Mouse (Mus musculus) MEL (cell line): ENCODE measurements at regions not wholly inside any gene's neighbourhood (a gene's known extent, or its start where the extent isn't known, plus 50 kb on each side); places are given as distances from the start of the nearest gene placed in this dataset.
A peak's percentile ranks its signal among the peaks of the same experiment; 100 is the strongest.

Experiments
- DNase-seq: peaks from one replicate; pipeline ENCODE4 v3.0.0; 2011; ENCODE audit warnings: low read depth, low spot score
- H3K27ac ChIP-seq: 2 replicates; pipeline ENCODE4 v1.5.1; 2012; ENCODE audit warnings: low read depth, mild to moderate bottlenecking, control low read depth, low read length, moderate library complexity; ENCODE audit not compliant: control insufficient read depth
- H3K27me3 ChIP-seq, 2 experiments: fragments of 150-350 bp in 1 of 2; sonication (generic) in 1 of 2; 2 replicates each; pipeline ENCODE4 v1.6.1; 2012; ENCODE audit warnings: low read length in 2 of 2, mild to moderate bottlenecking in 2 of 2, improper control_type of control experiment in 1 of 2, moderate library complexity in 1 of 2; ENCODE audit not compliant: insufficient read depth in 2 of 2, control insufficient read depth in 1 of 2
- H3K36me3 ChIP-seq, 2 experiments: 2 replicates each; pipeline ENCODE4 v1.6.1; 2012 to 2014; ENCODE audit warnings: low read length in 2 of 2, improper control_type of control experiment in 1 of 2, inconsistent platforms in 1 of 2, mild to moderate bottlenecking in 1 of 2; ENCODE audit not compliant: insufficient read depth in 2 of 2, control insufficient read depth in 1 of 2
- H3K4me1 ChIP-seq, 2 experiments: fragments of 150-350 bp in 1 of 2; sonication (generic) in 1 of 2; 2 replicates each; pipeline ENCODE4 v1.6.1; 2012; ENCODE audit warnings: low read length in 2 of 2, improper control_type of control experiment in 1 of 2, mild to moderate bottlenecking in 1 of 2; ENCODE audit not compliant: insufficient read depth in 2 of 2, control insufficient read depth in 1 of 2
- H3K4me3 ChIP-seq, 2 experiments: fragments of 150-350 bp in 1 of 2; sonication (generic) in 1 of 2; 2 replicates each; pipeline ENCODE4 v1.5.1; 2012; ENCODE audit warnings: low read depth in 2 of 2, low read length in 2 of 2, mild to moderate bottlenecking in 2 of 2, moderate library complexity in 2 of 2, control low read depth in 1 of 2, improper control_type of control experiment in 1 of 2; ENCODE audit not compliant: control insufficient read depth in 1 of 2, insufficient read depth in 1 of 2
- H3K79me2 ChIP-seq: 2 replicates; pipeline ENCODE4 v1.6.1; 2012; ENCODE audit warnings: mild to moderate bottlenecking, low read length, moderate library complexity; ENCODE audit not compliant: control insufficient read depth, poor library complexity, insufficient read depth
- H3K9ac ChIP-seq: 2 replicates; pipeline ENCODE4 v1.6.1; 2012; ENCODE audit warnings: low read depth, mild to moderate bottlenecking, control low read depth, low read length, moderate library complexity; ENCODE audit not compliant: control insufficient read depth, poor library complexity, severe bottlenecking
- H3K9me3 ChIP-seq: fragments of 150-350 bp; sonication (generic); replicated peaks from 2 replicates; pipeline ENCODE4 v1.6.1; 2012; ENCODE audit warnings: mild to moderate bottlenecking, low read length, improper control_type of control experiment, moderate library complexity; ENCODE audit not compliant: insufficient read depth
- BHLHE40 ChIP-seq: IDR thresholded peaks from 2 replicates; pipeline ENCODE4 v1.6.1; 2012; ENCODE audit warnings: low read depth, mild to moderate bottlenecking, inconsistent platforms, low read length, improper control_type of control experiment, borderline replicate concordance
- CHD1 ChIP-seq: IDR thresholded peaks from 2 replicates; pipeline ENCODE4 v1.6.1; 2012; ENCODE audit warnings: low read depth, mild to moderate bottlenecking, inconsistent platforms, low read length, improper control_type of control experiment
- CHD2 ChIP-seq: IDR thresholded peaks from 2 replicates; pipeline ENCODE4 v1.6.1; 2011; ENCODE audit warnings: low read length, improper control_type of control experiment
- ELF1 ChIP-seq: IDR thresholded peaks from 2 replicates; pipeline ENCODE4 v1.6.1; 2014; ENCODE audit warnings: low read depth, mild to moderate bottlenecking, inconsistent platforms, low read length, improper control_type of control experiment, moderate library complexity
- EP300 ChIP-seq, 2 experiments: IDR thresholded peaks; 2 replicates each; pipeline ENCODE4 v1.6.1; 2011; ENCODE audit warnings: improper control_type of control experiment in 2 of 2, low read length in 2 of 2, low read depth in 1 of 2, mild to moderate bottlenecking in 1 of 2
- GATA1 ChIP-seq: IDR thresholded peaks from 2 replicates; pipeline ENCODE4 v1.6.1; 2011; ENCODE audit warnings: low read depth, low read length, improper control_type of control experiment
- HCFC1 ChIP-seq: IDR thresholded peaks from 2 replicates; pipeline ENCODE4 v1.6.1; 2012; ENCODE audit warnings: low read depth, mild to moderate bottlenecking, inconsistent platforms, low read length, improper control_type of control experiment, moderate library complexity
- MAFK ChIP-seq: IDR thresholded peaks from 2 replicates; pipeline ENCODE4 v1.6.1; 2011; ENCODE audit warnings: low read depth, mild to moderate bottlenecking, low read length, improper control_type of control experiment, borderline replicate concordance
- MEF2A ChIP-seq: IDR thresholded peaks from 2 replicates; pipeline ENCODE4 v1.6.1; 2014; ENCODE audit warnings: low read depth, mild to moderate bottlenecking, inconsistent platforms, low read length, improper control_type of control experiment; ENCODE audit not compliant: poor library complexity, insufficient replicate concordance, severe bottlenecking; ENCODE audit errors: extremely low read depth
- MYB ChIP-seq: IDR thresholded peaks from 2 replicates; pipeline ENCODE4 v1.6.1; 2011; ENCODE audit warnings: mild to moderate bottlenecking, low read depth, low read length, improper control_type of control experiment
- MYC ChIP-seq: IDR thresholded peaks from 2 replicates; pipeline ENCODE4 v1.6.1; 2011; ENCODE audit warnings: low read depth, mild to moderate bottlenecking, low read length, improper control_type of control experiment, moderate library complexity
- NELFE ChIP-seq: IDR thresholded peaks from 2 replicates; pipeline ENCODE4 v1.6.1; 2011; ENCODE audit warnings: low read depth, low read length, improper control_type of control experiment
- POLR2AphosphoS5 ChIP-seq: IDR thresholded peaks from 2 replicates; pipeline ENCODE4 v1.6.1; 2012; ENCODE audit warnings: low read depth, borderline replicate concordance, mild to moderate bottlenecking, inconsistent platforms, low read length, moderate library complexity, mixed read lengths
- RCOR1 ChIP-seq: IDR thresholded peaks from 2 replicates; pipeline ENCODE4 v1.6.1; 2012; ENCODE audit warnings: low read depth, mild to moderate bottlenecking, inconsistent platforms, low read length, improper control_type of control experiment
- SIN3A ChIP-seq: IDR thresholded peaks from 2 replicates; pipeline ENCODE4 v1.6.1; 2012; ENCODE audit warnings: low read length, improper control_type of control experiment, inconsistent platforms
- TBP ChIP-seq: IDR thresholded peaks from 2 replicates; pipeline ENCODE4 v1.8.0; 2011; ENCODE audit warnings: low read depth, low read length, improper control_type of control experiment
- TCF12 ChIP-seq: IDR thresholded peaks from 2 replicates; pipeline ENCODE4 v1.6.1; 2014; ENCODE audit warnings: low read depth, mild to moderate bottlenecking, inconsistent platforms, low read length, improper control_type of control experiment, moderate library complexity
- UBTF ChIP-seq: IDR thresholded peaks from 2 replicates; pipeline ENCODE4 v1.6.1; 2012; ENCODE audit warnings: low read depth, mild to moderate bottlenecking, inconsistent platforms, low read length, improper control_type of control experiment, moderate library complexity, borderline replicate concordance; ENCODE audit not compliant: insufficient read depth
- USF1 ChIP-seq: IDR thresholded peaks from 2 replicates; pipeline ENCODE4 v1.6.1; 2014; ENCODE audit warnings: low read depth, mild to moderate bottlenecking, inconsistent platforms, low read length, improper control_type of control experiment, moderate library complexity
- USF2 ChIP-seq, 2 experiments: IDR thresholded peaks; 2 replicates each; pipeline ENCODE4 v1.6.1; 2011 to 2012; ENCODE audit warnings: improper control_type of control experiment in 2 of 2, low read length in 2 of 2, borderline replicate concordance in 1 of 2, inconsistent platforms in 1 of 2, low read depth in 1 of 2, mild to moderate bottlenecking in 1 of 2; ENCODE audit not compliant: insufficient read depth in 1 of 2
- ZC3H11A ChIP-seq: IDR thresholded peaks from 2 replicates; pipeline ENCODE4 v1.6.1; 2012; ENCODE audit warnings: low read depth, mild to moderate bottlenecking, inconsistent platforms, low read length, improper control_type of control experiment
- ZKSCAN1 ChIP-seq: IDR thresholded peaks from 2 replicates; pipeline ENCODE4 v1.6.1; 2012; ENCODE audit warnings: low read depth, mild to moderate bottlenecking, inconsistent platforms, low read length, improper control_type of control experiment, moderate library complexity
- ZMIZ1 ChIP-seq: IDR thresholded peaks from 2 replicates; pipeline ENCODE4 v1.6.1; 2012; ENCODE audit warnings: low read depth, mild to moderate bottlenecking, inconsistent platforms, low read length, improper control_type of control experiment, moderate library complexity
- ZNF384 ChIP-seq: IDR thresholded peaks from 2 replicates; pipeline ENCODE4 v1.6.1; 2012; ENCODE audit warnings: low read depth, mild to moderate bottlenecking, inconsistent platforms, low read length, improper control_type of control experiment

DNA sequence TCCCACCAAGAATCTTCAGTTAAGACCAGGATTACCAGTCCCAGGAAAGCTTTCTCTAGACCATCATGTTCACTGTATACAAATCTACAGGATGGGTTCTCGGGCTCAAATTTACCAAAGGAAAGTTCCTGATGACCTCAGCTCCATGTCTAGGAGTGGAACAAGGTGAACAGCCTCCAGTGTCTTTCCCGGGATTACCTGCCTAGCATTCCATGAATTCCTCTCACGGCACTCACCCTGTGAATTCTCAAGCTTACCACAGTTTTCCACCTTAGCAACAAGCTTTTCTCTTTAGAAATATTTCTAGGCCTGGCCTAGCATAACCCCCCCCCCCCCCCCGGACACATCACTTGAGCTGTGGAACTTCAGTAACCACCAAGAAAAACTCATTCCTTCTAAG is 1158.9 kb downstream of the A830018L16Rik start:
- Histone ChIP-seq H3K79me2 (no peaks in the 10 kb centered on the region), H3K9ac (no peak overlapping the region), H3K9me3 (no peaks in the 10 kb centered on the region), H3K4me1 (no peaks in the 10 kb centered on the region), H3K4me3 (no peak overlapping the region), H3K27me3 (no peaks in the 10 kb centered on the region), H3K36me3 (no peaks in the 10 kb centered on the region), H3K27ac (no peak overlapping the region)
- DNase-seq, result no peak
- TF ChIP-seq USF2 (IDR thresholded peaks at IDR 0.05; ENCODE audit: borderline replicate concordance in 1 of 2, insufficient read depth in 1 of 2, low read depth in 1 of 2, low read length in 2 of 2), result no peak
- TF ChIP-seq ZKSCAN1, result no peak
- no peak for TF ChIP-seq EP300 (IDR thresholded peaks at IDR 0.05; ENCODE audit: low read depth in 1 of 2, low read length in 2 of 2)
- TF ChIP-seq GATA1, result no peak
- TF ChIP-seq TBP, result no peak
- TF ChIP-seq TCF12, result no peak
- no peak for TF ChIP-seq MAFK
- no peak for TF ChIP-seq SIN3A
- TF ChIP-seq BHLHE40, result no peak
- no peak for TF ChIP-seq MYC

DNA sequence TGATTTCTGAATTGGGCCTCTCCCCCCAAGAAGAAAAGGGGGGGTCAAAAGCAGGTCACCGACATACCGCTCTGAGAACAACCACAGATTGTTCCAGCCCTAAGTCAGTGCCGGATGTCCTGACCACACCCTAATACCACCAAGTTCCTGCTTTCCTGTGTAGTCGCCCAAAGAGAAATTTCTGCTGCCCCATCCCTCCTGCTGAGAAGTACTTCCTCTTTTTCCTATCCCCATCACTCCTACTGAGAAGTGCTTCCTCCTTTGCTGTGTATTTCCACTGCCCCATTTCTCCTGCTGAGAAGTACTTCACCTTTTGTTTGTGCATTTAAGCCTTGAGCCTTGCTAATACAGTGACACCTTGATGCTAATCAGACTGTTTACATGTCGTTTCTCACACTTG is 1160.4 kb downstream of the A830018L16Rik start:
- no peaks in the 10 kb centered on the region for H3K27me3 ChIP-seq
- no peaks in the 10 kb centered on the region for H3K36me3 ChIP-seq
- no peaks in the 10 kb centered on the region for H3K9me3 ChIP-seq
- H3K79me2 ChIP-seq, result no peaks in the 10 kb centered on the region
- no peak overlapping the region for H3K4me3 ChIP-seq
- no peak overlapping the region for H3K27ac ChIP-seq
- H3K4me1 ChIP-seq, result no peaks in the 10 kb centered on the region
- peak; percentile 13 for DNase-seq
- no peak overlapping the region for H3K9ac ChIP-seq
- TF ChIP-seq UBTF (no peak), USF1 (no peak), HCFC1 (no peak), MEF2A (no peak), RCOR1 (no peak), ZNF384 (no peak), SIN3A (no peak), POLR2AphosphoS5 (no peak), NELFE (no peak), MYC (no peak), ZC3H11A (no peak), ELF1 (no peak), ZMIZ1 (no peak), MAFK (no peak), BHLHE40 (no peak), CHD2 (no peak), CHD1 (no peak), MYB (no peak)
